Mouse (Mus musculus): ENCODE results near the gene Cblc. TPM values are rescaled to one million over a fixed set of nuclear protein-coding genes. Genes with fewer than 3 reads are reported as not detected.
A peak's percentile ranks its signal among the peaks of the same experiment; 100 is the strongest.
"Not testable (repeated sequence)": the region's sequence is repeated elsewhere in the genome, so short reads cannot be mapped to it uniquely, and the experiment has no call there.

Gene Cblc
- polyA plus RNA-seq, 1 experiment from 2014 or later = 0.27 TPM

DNA sequence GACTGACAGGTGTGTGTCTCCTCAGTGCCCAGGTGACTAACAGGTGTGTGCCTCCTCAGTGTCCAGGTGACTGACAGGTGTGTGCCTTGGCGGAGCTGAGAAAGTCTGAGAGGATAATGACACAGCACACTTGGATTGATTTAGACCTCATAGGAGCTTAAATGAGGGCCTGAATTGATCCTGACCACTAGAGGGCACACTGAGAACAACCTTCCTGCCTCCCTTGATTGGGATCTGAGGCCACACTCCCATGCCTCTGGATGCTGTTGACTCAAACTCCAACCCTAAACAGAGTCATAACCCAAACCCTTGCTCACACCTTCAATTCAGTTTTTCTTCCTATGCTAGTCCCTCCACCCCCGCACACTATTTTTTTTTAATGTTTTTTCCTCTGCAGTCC, 4.2 kb upstream of the Cblc start:
- Histone ChIP-seq H3K9me3 (replicated peaks) (peaks cover 4% of the 10 kb centered on the region; the same call in 1 of the 2 replicates), H3K36me3 (no peaks in the 10 kb centered on the region), H3K27me3 (replicated peaks) (peaks cover 27% of the 10 kb centered on the region), H3K4me1 (replicated peaks) (peaks cover 8% of the 10 kb centered on the region), H3K4me2 (no peak overlapping the region), H3K9ac (no peak overlapping the region), H3K27ac (ENCODE audit: poor library complexity, severe bottlenecking) (no peak overlapping the region), H3K4me3 (no peak overlapping the region)
- no peak for ATAC-seq (ENCODE audit: insufficient number of reproducible peaks, low FRiP score)
- WGBS = 30% methylated on average over 2 of the region's 2 CpGs

DNA sequence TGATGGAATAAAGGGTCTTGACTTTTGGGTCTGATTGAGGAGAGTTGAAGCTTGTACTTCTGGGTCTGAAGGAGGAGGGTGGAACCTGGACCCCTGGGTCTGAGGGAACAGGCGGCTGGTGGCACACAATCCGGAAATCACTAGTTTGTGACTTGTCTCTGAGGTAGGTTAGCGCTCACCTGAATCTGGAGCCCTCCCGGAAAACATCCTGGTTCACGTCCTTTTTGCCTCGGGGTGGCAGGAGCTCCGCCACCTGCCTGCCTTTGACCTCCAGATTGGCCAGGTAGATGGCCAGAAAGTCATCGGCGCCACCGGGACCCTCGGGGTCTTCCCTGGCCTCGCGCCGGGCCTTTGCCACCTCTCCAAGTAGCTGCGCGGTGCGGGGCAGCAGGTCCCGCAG, 355 bp downstream of the Cblc start:
- peaks cover 8% of the 10 kb centered on the region for H3K4me1 ChIP-seq (replicated peaks)
- no peaks in the 10 kb centered on the region for H3K9me3 ChIP-seq (replicated peaks)
- ATAC-seq (ENCODE audit: insufficient number of reproducible peaks, low FRiP score) = no peak
- H3K36me3 ChIP-seq = no peaks in the 10 kb centered on the region
- H3K9ac ChIP-seq = 0 out of 2 replicates have a peak overlapping the region, but pooled peaks have one; percentile 25
- WGBS = 8% methylated on average over 18 of the region's 18 CpGs
- H3K27me3 ChIP-seq (replicated peaks) = peaks cover 34% of the 10 kb centered on the region
- peak overlapping the region; percentile 14 for H3K4me3 ChIP-seq
- H3K27ac ChIP-seq (ENCODE audit: poor library complexity, severe bottlenecking) = no peak overlapping the region
- H3K4me2 ChIP-seq = peak overlapping the region; percentile 45

DNA sequence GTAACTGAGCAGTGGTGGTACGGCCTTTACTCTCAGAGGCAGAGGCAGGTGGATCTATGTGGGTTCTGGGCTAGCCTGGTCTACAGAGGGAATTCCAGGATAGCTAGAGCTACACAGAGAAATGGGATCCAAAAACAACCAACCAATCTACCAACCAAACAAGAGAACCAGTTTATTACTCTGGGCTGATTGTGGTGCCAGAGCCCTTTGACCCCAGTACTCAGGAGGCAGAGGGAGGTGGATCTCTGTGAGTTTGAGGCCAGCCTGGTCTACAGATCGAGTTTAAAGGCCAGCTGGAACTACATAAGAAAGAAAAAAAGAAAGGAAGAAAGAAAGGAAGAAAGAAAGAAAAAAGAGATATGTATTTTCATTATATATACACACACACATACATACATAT, 1.4 kb downstream of the Cblc start:
- Histone ChIP-seq H3K27me3 (replicated peaks) (peaks cover 39% of the 10 kb centered on the region), H3K27ac (ENCODE audit: poor library complexity, severe bottlenecking) (no peak overlapping the region), H3K9ac (no peak overlapping the region), H3K9me3 (replicated peaks) (no peaks in the 10 kb centered on the region), H3K4me1 (replicated peaks) (peaks cover 8% of the 10 kb centered on the region), H3K36me3 (no peaks in the 10 kb centered on the region), H3K4me2 (no peak overlapping the region), H3K4me3 (no peak overlapping the region)
- 66% methylated on average over 2 of the region's 2 CpGs for WGBS
- no peak for ATAC-seq (ENCODE audit: insufficient number of reproducible peaks, low FRiP score)

DNA sequence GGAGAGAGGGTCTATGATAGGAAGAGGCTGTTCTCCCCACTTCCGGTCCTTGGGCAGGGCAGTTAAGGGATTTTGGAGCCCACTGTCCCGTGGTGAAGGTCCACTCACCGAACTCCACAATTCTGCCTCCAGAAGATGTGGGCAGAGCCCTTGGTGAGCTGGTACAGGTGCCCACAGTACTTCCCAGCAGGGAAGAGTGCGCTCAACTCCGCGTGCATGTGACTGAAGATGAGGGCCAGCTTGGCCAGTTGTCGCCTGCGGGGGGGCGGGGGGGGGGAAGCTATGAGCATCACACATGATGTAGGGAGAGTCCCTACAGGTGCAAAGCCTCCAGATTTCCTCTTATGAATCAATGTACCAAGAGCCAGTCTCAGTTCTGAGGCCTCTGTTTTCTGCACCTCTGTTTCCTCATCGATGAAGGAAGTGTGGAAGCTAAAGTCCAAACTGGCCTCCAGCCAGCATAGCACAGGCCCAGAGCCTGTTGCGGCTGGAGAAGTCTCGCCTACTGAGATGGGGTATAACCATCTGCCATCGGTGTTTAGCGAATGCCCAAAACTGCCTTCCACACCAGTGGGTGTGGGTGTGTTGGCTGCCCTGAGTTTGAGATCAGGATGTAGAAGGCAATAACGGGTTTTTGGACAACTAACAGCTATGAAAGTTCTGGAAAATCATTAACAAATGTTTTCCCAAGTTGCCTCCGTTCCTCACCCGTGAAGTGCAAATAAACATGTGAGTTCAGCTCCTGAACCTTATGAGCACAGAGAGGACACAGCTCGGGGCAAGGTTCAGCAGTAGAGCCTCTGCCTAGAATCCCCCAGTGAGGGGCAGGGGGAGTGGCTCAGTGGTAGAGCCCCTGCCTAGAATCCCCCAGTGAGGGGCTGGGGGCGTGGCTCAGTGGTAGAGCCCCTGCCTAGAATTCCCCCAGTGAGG, 3.6 kb downstream of the Cblc start:
- H3K4me1 ChIP-seq (replicated peaks) = peaks cover 11% of the 10 kb centered on the region
- H3K4me2 ChIP-seq = no peak overlapping the region
- no peak overlapping the region for H3K27ac ChIP-seq (ENCODE audit: poor library complexity, severe bottlenecking)
- peaks cover 35% of the 10 kb centered on the region for H3K27me3 ChIP-seq (replicated peaks)
- WGBS = 77% methylated on average over 19 of the region's 19 CpGs
- H3K4me3 ChIP-seq = no peak overlapping the region
- H3K9me3 ChIP-seq (replicated peaks) = no peaks in the 10 kb centered on the region
- no peaks in the 10 kb centered on the region for H3K36me3 ChIP-seq
- no peak overlapping the region for H3K9ac ChIP-seq
- no peak for ATAC-seq (ENCODE audit: insufficient number of reproducible peaks, low FRiP score)

DNA sequence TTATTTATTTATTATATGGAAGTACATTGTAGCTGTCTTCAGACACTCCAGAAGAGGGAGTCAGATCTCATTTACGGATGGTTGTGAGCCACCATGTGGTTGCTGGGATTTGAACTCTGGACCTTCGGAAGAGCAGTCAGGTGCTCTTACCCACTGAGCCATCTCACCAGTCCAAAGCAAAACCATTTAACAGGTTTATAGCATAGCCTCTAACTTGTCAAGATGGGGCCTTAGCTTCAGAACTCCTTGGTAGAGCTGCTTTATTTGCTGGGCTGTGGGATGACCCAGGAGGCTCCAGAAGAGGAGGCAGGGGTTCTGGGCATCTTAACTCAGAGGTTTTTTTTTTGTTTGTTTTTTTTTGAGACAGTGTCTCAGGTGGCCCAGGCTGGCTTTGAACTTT, 5.1 kb downstream of the Cblc start:
- not testable (repeated sequence) for H3K4me3 ChIP-seq; H3K4me1 ChIP-seq (replicated peaks); H3K4me2 ChIP-seq; ATAC-seq (ENCODE audit: insufficient number of reproducible peaks, low FRiP score); H3K9ac ChIP-seq; H3K9me3 ChIP-seq (replicated peaks); H3K36me3 ChIP-seq; H3K27ac ChIP-seq (ENCODE audit: poor library complexity, severe bottlenecking)
- peaks cover 22% of the 10 kb centered on the region for H3K27me3 ChIP-seq (replicated peaks)
- 81% methylated on average over 2 of the region's 2 CpGs for WGBS

DNA sequence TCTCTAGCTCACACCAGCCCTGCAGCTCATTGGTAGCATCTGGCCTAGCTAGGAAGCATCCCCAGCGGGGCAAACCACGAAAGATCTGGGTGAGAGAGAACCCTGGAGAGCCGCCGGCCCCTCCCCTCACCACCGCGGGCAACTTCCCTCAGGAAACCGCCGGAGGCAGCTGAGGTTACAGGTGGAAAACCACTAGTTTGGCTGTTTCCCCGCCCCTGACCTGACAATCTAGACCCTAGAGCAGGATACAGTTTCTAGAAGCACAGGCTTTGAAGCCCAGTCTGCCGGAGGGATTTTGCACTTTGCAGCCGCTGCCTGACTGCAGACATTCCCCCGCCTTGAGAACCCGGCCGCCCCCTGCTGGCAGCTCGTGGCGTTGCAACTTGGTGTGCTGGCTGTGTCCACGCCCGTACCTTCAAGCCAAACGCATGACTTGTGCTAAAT, 6.7 kb downstream of the Cblc start:
- Histone ChIP-seq H3K4me3 (peak overlapping the region; percentile 47), H3K36me3 (no peaks in the 10 kb centered on the region), H3K27ac (ENCODE audit: poor library complexity, severe bottlenecking) (no peak overlapping the region), H3K27me3 (replicated peaks) (0 out of 2 replicates have a peak, but pooled peaks cover 8% of the 10 kb centered on the region), H3K9me3 (replicated peaks) (no peaks in the 10 kb centered on the region), H3K4me2 (peak overlapping the region; percentile 81), H3K9ac (peak overlapping the region; percentile 65), H3K4me1 (replicated peaks) (0 out of 2 replicates have a peak, but pooled peaks cover 3% of the 10 kb centered on the region)
- ATAC-seq (ENCODE audit: insufficient number of reproducible peaks, low FRiP score) = peak; percentile 26; the same call in 1 of the 2 replicates
- under 1% methylated on average over 19 of the region's 19 CpGs for WGBS

DNA sequence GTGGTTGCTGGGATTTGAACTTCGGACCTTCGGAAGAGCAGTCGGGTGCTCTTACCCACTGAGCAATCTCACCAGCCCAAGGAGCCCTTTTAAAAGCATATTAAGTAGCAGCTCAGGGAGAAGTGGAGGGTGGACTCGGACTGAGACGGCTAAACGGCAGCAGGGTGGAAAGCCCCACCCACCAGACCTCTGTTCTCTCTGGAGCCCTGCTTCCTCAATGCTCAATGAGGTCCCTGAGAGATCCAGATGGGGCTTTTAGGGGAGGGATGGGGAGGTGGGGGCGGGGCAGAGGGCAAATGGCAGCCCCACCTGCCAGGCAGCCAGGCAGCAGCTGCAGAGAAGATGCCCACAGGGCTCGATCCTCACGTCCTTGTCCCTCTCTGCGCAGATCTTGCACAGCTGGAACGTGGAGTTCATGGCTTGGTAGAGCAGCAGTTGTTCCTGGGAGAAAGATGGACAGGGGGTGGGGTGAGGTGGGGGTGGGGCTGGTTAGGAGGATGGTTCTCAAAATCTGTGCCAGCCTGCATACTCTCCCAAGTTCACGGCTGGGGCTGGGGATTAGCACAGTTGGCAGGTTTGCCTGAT, 10.6 kb downstream of the Cblc start:
- no peak overlapping the region for H3K4me2 ChIP-seq
- no peak overlapping the region for H3K9ac ChIP-seq
- no peaks in the 10 kb centered on the region for H3K9me3 ChIP-seq (replicated peaks)
- ATAC-seq (ENCODE audit: insufficient number of reproducible peaks, low FRiP score) = no peak
- H3K27ac ChIP-seq (ENCODE audit: poor library complexity, severe bottlenecking) = no peak overlapping the region
- H3K4me3 ChIP-seq = no peak overlapping the region
- 0 out of 2 replicates have a peak, but pooled peaks cover 3% of the 10 kb centered on the region for H3K27me3 ChIP-seq (replicated peaks)
- 0 out of 2 replicates have a peak, but pooled peaks cover 3% of the 10 kb centered on the region for H3K4me1 ChIP-seq (replicated peaks)
- 48% methylated on average over 12 of the region's 12 CpGs for WGBS
- H3K36me3 ChIP-seq = no peaks in the 10 kb centered on the region

DNA sequence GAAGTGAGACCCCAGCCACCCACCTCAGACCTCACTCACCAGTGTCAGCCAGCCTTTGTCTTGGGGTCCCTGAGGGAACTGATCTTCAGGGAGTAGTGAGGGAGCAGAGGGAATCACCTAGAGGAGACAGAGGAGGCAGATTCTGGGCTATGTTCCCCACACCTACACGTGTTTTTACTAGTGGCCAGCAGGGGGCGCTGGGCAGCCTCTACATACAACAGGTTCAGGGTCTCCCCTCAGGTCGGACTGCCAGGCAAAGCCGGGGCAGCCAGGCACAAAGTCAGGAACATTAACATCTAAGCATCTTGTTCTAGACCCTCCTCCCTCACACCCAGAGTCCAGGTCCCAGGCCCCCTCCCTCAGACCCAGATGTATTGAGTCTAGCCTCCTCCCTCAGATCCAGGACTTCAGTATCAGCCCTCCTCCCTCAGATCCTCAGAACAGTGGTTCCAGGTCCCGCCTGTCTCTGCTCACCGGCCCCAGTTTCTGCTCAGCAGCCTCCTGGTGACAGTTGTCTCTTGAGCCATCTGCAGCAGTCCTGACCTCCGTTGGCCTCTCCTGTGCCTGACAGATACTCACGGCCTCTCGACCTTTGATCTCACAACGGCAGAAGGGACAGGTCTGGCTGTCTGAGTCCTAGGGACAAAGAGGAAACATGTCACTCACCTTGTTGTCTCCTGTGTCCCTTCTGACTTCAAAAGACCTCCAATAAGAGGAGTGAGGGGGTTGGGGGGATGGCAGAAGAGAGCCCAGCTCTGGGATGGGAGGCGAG, 11.7 kb downstream of the Cblc start:
- Histone ChIP-seq H3K27ac (ENCODE audit: poor library complexity, severe bottlenecking) (no peak overlapping the region), H3K4me2 (no peak overlapping the region), H3K9ac (no peak overlapping the region), H3K36me3 (no peaks in the 10 kb centered on the region), H3K27me3 (replicated peaks) (no peaks in the 10 kb centered on the region), H3K4me3 (no peak overlapping the region), H3K9me3 (replicated peaks) (peaks cover 2% of the 10 kb centered on the region; the same call in 1 of the 2 replicates), H3K4me1 (replicated peaks) (0 out of 2 replicates have a peak, but pooled peaks cover 3% of the 10 kb centered on the region)
- no peak for ATAC-seq (ENCODE audit: insufficient number of reproducible peaks, low FRiP score)
- 18% methylated on average over 11 of the region's 11 CpGs for WGBS

DNA sequence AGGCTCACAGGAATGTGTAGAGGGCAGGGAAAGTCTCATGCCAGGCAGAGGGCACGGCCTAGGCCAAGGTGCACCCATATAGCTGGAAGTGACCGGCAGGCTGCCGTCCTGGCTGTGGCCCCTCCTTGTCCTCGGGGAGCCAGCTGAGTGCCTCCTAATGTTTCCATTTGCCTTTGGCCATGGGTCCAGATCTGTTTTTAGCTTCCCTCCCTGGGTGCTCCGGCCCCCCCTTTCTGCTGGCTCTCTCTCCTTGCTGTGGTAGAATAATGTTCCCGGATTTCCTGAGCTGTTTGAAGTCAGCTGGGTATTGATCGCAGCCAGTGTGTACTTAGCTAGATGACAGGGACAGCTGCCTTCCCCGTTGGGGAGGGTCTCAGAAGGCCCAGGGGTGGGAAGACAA, 13.0 kb downstream of the Cblc start:
- H3K4me2 ChIP-seq = no peak overlapping the region
- ATAC-seq (ENCODE audit: insufficient number of reproducible peaks, low FRiP score) = no peak
- peaks cover 4% of the 10 kb centered on the region; the same call in 1 of the 2 replicates for H3K9me3 ChIP-seq (replicated peaks)
- H3K4me1 ChIP-seq (replicated peaks) = no peaks in the 10 kb centered on the region
- no peaks in the 10 kb centered on the region for H3K36me3 ChIP-seq
- H3K27me3 ChIP-seq (replicated peaks) = no peaks in the 10 kb centered on the region
- 69% methylated on average over 8 of the region's 8 CpGs for WGBS
- H3K9ac ChIP-seq = no peak overlapping the region
- no peak overlapping the region for H3K27ac ChIP-seq (ENCODE audit: poor library complexity, severe bottlenecking)
- no peak overlapping the region for H3K4me3 ChIP-seq

DNA sequence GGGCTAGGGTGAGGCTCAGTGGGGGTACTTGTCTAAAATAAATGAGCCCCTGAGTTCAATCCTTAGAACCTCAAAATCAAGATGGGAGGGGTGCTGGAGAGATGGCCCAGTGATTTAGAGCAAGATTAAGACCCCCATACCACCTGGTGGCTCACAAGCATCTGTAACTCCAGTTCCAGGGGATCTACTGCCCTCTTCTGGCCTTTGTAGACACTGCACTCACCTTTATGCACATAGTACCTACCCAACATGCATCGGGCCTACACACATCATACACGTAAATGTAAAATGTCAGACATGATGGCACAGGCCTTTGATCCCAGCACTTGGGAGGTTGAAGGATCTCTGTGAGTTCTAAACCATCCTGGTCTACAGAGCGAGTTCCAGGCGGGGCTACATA, 14.0 kb downstream of the Cblc start:
- 88% methylated on average over 4 of the region's 4 CpGs for WGBS
- Histone ChIP-seq H3K27ac (ENCODE audit: poor library complexity, severe bottlenecking) (no peak overlapping the region), H3K4me3 (no peak overlapping the region), H3K4me2 (no peak overlapping the region), H3K4me1 (replicated peaks) (no peaks in the 10 kb centered on the region), H3K9me3 (replicated peaks) (peaks cover 4% of the 10 kb centered on the region; the same call in 1 of the 2 replicates), H3K9ac (no peak overlapping the region), H3K36me3 (no peaks in the 10 kb centered on the region), H3K27me3 (replicated peaks) (no peaks in the 10 kb centered on the region)
- no peak for ATAC-seq (ENCODE audit: insufficient number of reproducible peaks, low FRiP score)

DNA sequence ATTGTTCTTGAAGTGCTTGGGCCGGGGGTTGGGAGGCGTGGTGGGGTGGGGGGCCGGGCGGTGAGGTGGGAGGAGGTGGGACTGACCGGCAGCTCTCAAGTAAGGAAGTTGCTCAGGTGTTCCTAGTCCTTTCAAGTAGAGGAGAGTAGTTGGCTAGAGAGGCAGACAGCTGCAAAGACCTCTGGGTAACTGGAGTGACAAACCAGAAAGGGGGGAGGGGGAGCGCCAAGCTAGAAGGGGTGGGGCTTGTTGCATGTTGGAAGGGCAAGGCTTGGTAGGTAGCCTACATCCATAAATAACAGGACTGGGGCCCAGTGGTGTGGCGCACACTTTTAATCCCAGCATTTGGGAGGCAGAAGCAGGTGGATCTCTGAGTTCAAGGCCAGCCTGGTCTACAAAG, 14.9 kb downstream of the Cblc start:
- ATAC-seq (ENCODE audit: insufficient number of reproducible peaks, low FRiP score) = no peak

More for the DNA sequence above, 14.9 kb downstream of the Cblc start:
- H3K9ac ChIP-seq = no peak overlapping the region
- H3K9me3 ChIP-seq (replicated peaks) = peaks cover 4% of the 10 kb centered on the region; the same call in 1 of the 2 replicates
- H3K27ac ChIP-seq (ENCODE audit: poor library complexity, severe bottlenecking) = no peak overlapping the region
- WGBS = 85% methylated on average over 7 of the region's 7 CpGs
- no peaks in the 10 kb centered on the region for H3K4me1 ChIP-seq (replicated peaks)
- H3K4me3 ChIP-seq = no peak overlapping the region
- no peaks in the 10 kb centered on the region for H3K27me3 ChIP-seq (replicated peaks)
- H3K36me3 ChIP-seq = no peaks in the 10 kb centered on the region
- H3K4me2 ChIP-seq = no peak overlapping the region
